ENCODE assay signal across 23 mouse cellular contexts in the genomic region with DNA sequence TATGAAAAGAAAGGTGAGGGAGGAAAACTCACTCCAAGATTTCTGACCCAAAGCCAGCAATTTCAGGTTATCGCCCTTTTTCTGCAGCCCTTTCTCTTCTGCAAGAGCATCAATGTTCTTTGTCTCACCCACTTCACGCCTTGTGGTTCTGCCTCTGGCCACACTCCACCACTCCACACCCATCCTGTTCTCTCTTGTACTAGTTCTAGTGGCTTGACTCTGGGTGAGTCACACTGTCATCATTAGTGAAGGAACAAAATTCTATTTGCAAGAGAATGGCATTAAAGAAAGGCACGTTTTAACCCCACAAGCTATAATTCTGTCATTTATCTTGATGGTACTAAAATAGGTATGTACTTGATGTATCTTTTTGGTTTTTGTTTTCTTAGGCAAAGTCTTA. TPM values are rescaled to one million over a fixed set of nuclear protein-coding genes. Genes with fewer than 3 reads are reported as not detected.
DNase-seq lines count a peak whose midpoint lies in the region; ATAC-seq and TF ChIP-seq lines count a peak whose summit lies in the region.
"Had no signal": no experiment of that assay in that cellular context is flagged by ENCODE, and none has a peak within 500 bp of the region (broad histone marks: within the 10 kb centered on the region; RNA-seq: fewer than 3 reads in every experiment).

No protein-coding gene starts in this region.

- ATAC-seq in stomach, postnatal 0 days (ENCODE audit: low FRiP score, low TSS enrichment) = peak; percentile 69
- no peak for ATAC-seq in kidney, embryonic 15.5 days (replicated peaks; ENCODE audit: low FRiP score)
- ATAC-seq: activated CD4-positive, CD25-positive, alpha-beta regulatory T cell, adult 4 months; CD4-positive, CD25-positive, alpha-beta regulatory T cell, adult 4 months; forebrain, postnatal 0 days; Patski had no signal

- DNase-seq in lung, postnatal 36 days = peak; percentile 32
- DNase-seq in lung, postnatal 10 days = no peak
- DNase-seq in 416B (ENCODE audit: low read depth) = peak; percentile 47
- peak; percentile 5 for DNase-seq in NIH3T3 (ENCODE audit: low read depth)
- no peak for DNase-seq in stomach, postnatal 0 days (ENCODE audit: low spot score)
- DNase-seq in neural tube, embryonic 10.5 days (ENCODE audit: extremely low spot score, low spot score) = no peak
- DNase-seq: adrenal gland, postnatal 14 days; cerebellum, adult 18-20 months; cerebellum, adult 9-11 months; cerebellum, postnatal 36 days; forebrain, postnatal 0 days; gastrocnemius, postnatal 14 days; heart, adult 2 months had no signal

- TF ChIP-seq EP300 in stomach, postnatal 0 days (optimal IDR thresholded peaks at IDR 0.05) = no peak

- TF ChIP-seq CTCF in stomach, postnatal 0 days (IDR thresholded peaks at IDR 0.05; ENCODE audit: low read depth) = no peak

- 58% methylated on average over 3 of the region's 3 CpGs for WGBS in stomach, postnatal 0 days
- WGBS in kidney, embryonic 15.5 days = 82% methylated on average over 3 of the region's 3 CpGs

- H3K4me2 ChIP-seq in stomach, postnatal 0 days (replicated peaks; ENCODE audit: low read depth) = no peak overlapping the region
- no peak overlapping the region for H3K4me2 ChIP-seq in kidney, embryonic 15.5 days
- H3K4me2 ChIP-seq: embryonic facial prominence, embryonic 13.5 days; forebrain, embryonic 12.5 days; heart, embryonic 12.5 days; hindbrain, embryonic 15.5 days had no signal

- H3K9ac ChIP-seq in stomach, postnatal 0 days (ENCODE audit: low read length) = no peak overlapping the region
- H3K9ac ChIP-seq in kidney, embryonic 15.5 days = no peak overlapping the region
- H3K9ac ChIP-seq: embryonic facial prominence, embryonic 13.5 days; forebrain, embryonic 12.5 days; forebrain, postnatal 0 days; heart, embryonic 12.5 days; hindbrain, embryonic 15.5 days had no signal

- H3K4me1 ChIP-seq in stomach, postnatal 0 days (replicated peaks; ENCODE audit: control insufficient read depth, insufficient read depth) = no peaks in the 10 kb centered on the region
- peaks cover 4% of the 10 kb centered on the region; the same call in 1 of the 2 replicates for H3K4me1 ChIP-seq in kidney, embryonic 15.5 days
- H3K4me1 ChIP-seq: embryonic facial prominence, embryonic 13.5 days; forebrain, embryonic 12.5 days; heart, embryonic 12.5 days; hindbrain, embryonic 10.5 days; hindbrain, embryonic 15.5 days had no signal

- H3K4me3 ChIP-seq in stomach, postnatal 0 days (ENCODE audit: low read depth, low read length) = no peak overlapping the region
- H3K4me3 ChIP-seq in kidney, embryonic 15.5 days (replicated peaks) = no peak overlapping the region
- H3K4me3 ChIP-seq: embryonic facial prominence, embryonic 13.5 days; forebrain, embryonic 12.5 days; heart, adult 2 months; heart, embryonic 12.5 days; hindbrain, embryonic 10.5 days; hindbrain, embryonic 15.5 days had no signal

- no peak overlapping the region for H3K27ac ChIP-seq in stomach, postnatal 0 days (replicated peaks)
- no peak overlapping the region for H3K27ac ChIP-seq in kidney, embryonic 15.5 days
- H3K27ac ChIP-seq: embryonic facial prominence, embryonic 13.5 days; forebrain, embryonic 12.5 days; heart, adult 2 months; hindbrain, embryonic 10.5 days; hindbrain, embryonic 15.5 days had no signal

- H3K27me3 ChIP-seq in stomach, postnatal 0 days (ENCODE audit: control insufficient read depth, insufficient read depth, low read length) = no peaks in the 10 kb centered on the region
- H3K27me3 ChIP-seq in kidney, embryonic 15.5 days = no peaks in the 10 kb centered on the region
- H3K27me3 ChIP-seq: embryonic facial prominence, embryonic 13.5 days; forebrain, embryonic 12.5 days; heart, embryonic 12.5 days; hindbrain, embryonic 15.5 days; Patski had no signal

- no peaks in the 10 kb centered on the region for H3K9me3 ChIP-seq in stomach, postnatal 0 days (ENCODE audit: control insufficient read depth, low read length)
- no peaks in the 10 kb centered on the region for H3K9me3 ChIP-seq in kidney, embryonic 15.5 days (replicated peaks)
- H3K9me3 ChIP-seq: embryonic facial prominence, embryonic 13.5 days; forebrain, embryonic 12.5 days; G1E; heart, embryonic 12.5 days; hindbrain, embryonic 10.5 days; hindbrain, embryonic 15.5 days had no signal

- no peaks in the 10 kb centered on the region for H3K36me3 ChIP-seq in stomach, postnatal 0 days (ENCODE audit: control insufficient read depth, insufficient read depth, low read length)
- H3K36me3 ChIP-seq in kidney, embryonic 15.5 days = no peaks in the 10 kb centered on the region
- H3K36me3 ChIP-seq: embryonic facial prominence, embryonic 13.5 days; forebrain, embryonic 12.5 days; G1E; heart, embryonic 12.5 days; hindbrain, embryonic 10.5 days; hindbrain, embryonic 15.5 days had no signal

RNA-seq across cellular contexts. Expression of a gene that starts 15.2 kb away (rescaled TPM):
- polyA plus RNA-seq in stomach, postnatal 0 days (2015; fragmentation: Nextera tagmentation; extraction: Ambion mirVana) = 76.8 and 77.9 TPM in 2 replicates
- 88.7 and 96.9 TPM in 2 replicates for polyA plus RNA-seq in kidney, embryonic 15.5 days (2015; fragmentation: Nextera tagmentation; extraction: Ambion mirVana)

Comparison
In these comparisons a context has a peak if more than half of its experiments do, and no peak if none do; other contexts are left out.
1. DNase-seq: peak in lung, postnatal 36 days (single experiment), 416B (single experiment) and NIH3T3 (single experiment); none in lung, postnatal 10 days (single experiment), stomach, postnatal 0 days (single experiment) and neural tube, embryonic 10.5 days (single experiment).